Mouse (Mus musculus): ENCODE data around the gene Clip3. TPM values are rescaled to one million over a fixed set of nuclear protein-coding genes. Genes with fewer than 3 reads are reported as not detected.

The Clip3 gene
- polyA plus RNA-seq, 1 experiment from 2014 or later: 60.7 TPM

DNA sequence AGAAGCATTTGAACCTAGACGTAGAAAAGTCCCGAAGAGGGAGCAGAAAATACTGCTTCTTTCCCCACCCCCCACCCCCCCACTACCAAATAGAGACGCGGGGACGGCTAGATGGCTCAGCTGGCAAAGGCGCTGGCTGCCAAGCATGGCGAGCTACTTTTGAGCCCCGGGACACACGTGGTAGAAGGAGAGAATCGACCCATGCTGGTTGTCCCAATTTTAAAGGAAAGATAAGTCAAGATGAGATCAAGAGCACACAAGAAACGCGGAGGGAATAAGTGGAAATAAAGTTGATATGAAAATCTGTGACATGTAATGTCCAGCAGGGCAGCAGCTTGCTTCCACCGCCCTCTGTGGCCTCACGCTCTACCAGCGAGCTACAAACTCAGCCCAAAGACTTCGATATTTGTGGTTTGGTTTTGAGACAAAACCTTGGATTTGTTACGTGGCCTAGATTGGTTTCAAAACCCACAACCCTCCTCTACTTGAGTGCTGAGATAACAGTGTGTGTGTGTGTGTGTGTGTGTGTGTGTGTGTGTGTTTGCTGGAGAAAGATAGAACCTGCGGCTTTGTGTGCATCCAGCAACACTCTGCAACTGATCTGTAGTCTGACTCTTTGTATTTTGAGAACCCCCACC lies 41.2 kb downstream of the Clip3 start:
- no peak for ATAC-seq (ENCODE audit: insufficient number of reproducible peaks, insufficient read depth, low FRiP score, low TSS enrichment, low read depth)
- 64% methylated on average over 18 of the region's 18 CpGs for WGBS
- peak overlapping the region; percentile 37; the same call in 1 of the 2 replicates for H3K4me2 ChIP-seq
- peaks cover 26% of the 10 kb centered on the region for H3K27me3 ChIP-seq
- H3K4me1 ChIP-seq: peaks cover 20% of the 10 kb centered on the region
- H3K9me3 ChIP-seq: no peaks in the 10 kb centered on the region
- H3K9ac ChIP-seq: no peak overlapping the region
- no peaks in the 10 kb centered on the region for H3K36me3 ChIP-seq
- H3K27ac ChIP-seq: no peak overlapping the region
- H3K4me3 ChIP-seq: no peak overlapping the region

DNA sequence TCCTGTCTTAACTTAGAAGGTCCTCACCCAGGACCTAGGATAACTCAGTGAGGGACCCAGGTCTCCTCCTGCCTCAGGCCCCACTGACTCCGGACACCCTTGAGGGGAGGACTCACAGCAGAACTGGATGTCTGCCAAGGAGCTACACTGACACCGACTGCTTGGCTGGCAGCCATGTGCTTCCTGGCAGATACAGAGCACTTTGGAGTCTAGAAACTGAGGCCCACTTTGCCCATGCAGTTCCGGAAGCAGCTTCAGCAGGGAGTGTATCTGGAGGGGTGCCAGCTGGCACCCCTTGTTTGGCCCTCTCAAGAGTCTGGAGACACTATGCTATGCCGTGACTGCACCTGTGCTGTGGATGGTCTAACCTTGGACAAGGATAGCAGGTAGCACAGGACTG lies 41.9 kb downstream of the Clip3 start:
- ATAC-seq (ENCODE audit: insufficient number of reproducible peaks, insufficient read depth, low FRiP score, low TSS enrichment, low read depth): 0 out of 2 replicates have a peak, but pooled peaks have one; percentile 11
- 29% methylated on average over 4 of the region's 4 CpGs for WGBS
- peak overlapping the region; percentile 51; the same call in 1 of the 2 replicates for H3K9ac ChIP-seq

DNA sequence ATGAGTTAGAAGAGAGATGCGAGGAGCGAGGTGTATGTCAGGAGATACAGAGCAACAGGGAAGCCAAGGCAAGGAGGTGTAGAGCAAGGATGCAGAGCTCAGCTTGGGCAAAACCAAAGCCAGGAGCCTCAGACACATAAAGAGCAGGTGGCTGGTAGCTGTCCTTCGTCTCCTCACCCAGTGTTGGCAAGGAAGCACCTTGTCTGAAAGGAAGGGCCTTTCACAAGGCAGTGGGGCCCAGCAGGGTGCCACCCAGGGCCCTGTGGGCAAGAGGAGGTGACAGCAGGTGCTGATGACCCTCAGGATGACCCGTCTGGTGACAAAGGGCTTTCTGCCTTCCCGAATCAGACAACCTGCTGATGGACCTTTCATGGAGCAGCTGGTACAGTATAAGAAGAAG lies 43.0 kb downstream of the Clip3 start:
- Histone ChIP-seq H3K9me3 (no peaks in the 10 kb centered on the region), H3K4me3 (no peak overlapping the region), H3K4me1 (peaks cover 20% of the 10 kb centered on the region), H3K9ac (no peak overlapping the region), H3K4me2 (no peak overlapping the region), H3K27ac (no peak overlapping the region), H3K27me3 (peaks cover 26% of the 10 kb centered on the region), H3K36me3 (no peaks in the 10 kb centered on the region)
- no peak for ATAC-seq (ENCODE audit: insufficient number of reproducible peaks, insufficient read depth, low FRiP score, low TSS enrichment, low read depth)
- WGBS: 69% methylated on average over 5 of the region's 5 CpGs

More for the DNA sequence above, 41.9 kb downstream of the Clip3 start:
- Histone ChIP-seq H3K4me2 (no peak overlapping the region; the same call in 1 of the 2 replicates), H3K4me1 (peaks cover 20% of the 10 kb centered on the region), H3K9me3 (no peaks in the 10 kb centered on the region), H3K27ac (peak overlapping the region; percentile 28; the same call in 1 of the 2 replicates), H3K36me3 (no peaks in the 10 kb centered on the region), H3K27me3 (peaks cover 26% of the 10 kb centered on the region), H3K4me3 (no peak overlapping the region)

DNA sequence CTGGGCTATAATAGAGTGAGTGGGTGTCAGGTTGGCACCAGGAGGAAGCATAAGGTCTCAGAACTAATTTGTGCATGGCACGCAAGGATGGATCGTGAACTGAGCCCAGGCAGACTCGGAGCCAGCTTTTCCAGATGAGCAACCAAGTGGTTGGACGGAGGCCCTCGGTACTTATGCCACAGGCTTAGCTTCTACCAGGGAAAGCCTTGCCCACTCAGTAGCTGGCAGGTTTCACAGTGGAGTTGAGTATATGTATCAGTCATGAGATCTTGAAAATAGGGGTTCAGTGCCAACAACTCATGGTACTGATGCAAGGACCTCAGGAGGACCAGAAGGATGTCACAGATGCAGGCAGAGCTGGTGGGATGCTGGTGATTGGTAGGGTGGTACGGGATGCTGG lies 44.2 kb downstream of the Clip3 start:
- Histone ChIP-seq H3K4me3 (no peak overlapping the region), H3K9me3 (no peaks in the 10 kb centered on the region), H3K27me3 (peaks cover 26% of the 10 kb centered on the region), H3K4me1 (peaks cover 20% of the 10 kb centered on the region), H3K9ac (no peak overlapping the region), H3K36me3 (no peaks in the 10 kb centered on the region), H3K4me2 (no peak overlapping the region), H3K27ac (no peak overlapping the region)
- ATAC-seq (ENCODE audit: insufficient number of reproducible peaks, insufficient read depth, low FRiP score, low TSS enrichment, low read depth): no peak
- WGBS: 79% methylated on average over 6 of the region's 6 CpGs

DNA sequence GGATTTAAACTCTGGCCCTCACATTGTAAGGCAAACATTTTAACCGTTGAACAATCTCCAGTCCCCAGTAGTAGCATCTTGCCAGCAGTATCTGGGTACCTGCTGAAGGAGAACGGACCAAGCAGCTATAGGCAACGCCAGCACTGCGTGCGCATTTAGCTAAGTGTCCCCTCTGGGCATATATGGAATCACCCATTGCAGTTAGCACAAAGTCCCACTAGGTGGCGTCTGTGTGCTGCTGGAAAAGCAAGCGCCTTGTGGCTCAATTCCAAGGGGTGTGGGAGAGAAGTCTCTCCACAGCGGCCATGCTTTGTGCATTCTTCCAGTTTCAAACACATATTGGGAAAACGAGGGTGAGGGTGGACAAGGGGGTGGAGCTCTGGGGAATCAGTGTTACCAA lies 44.9 kb downstream of the Clip3 start:
- H3K4me2 ChIP-seq: no peak overlapping the region; the same call in 1 of the 2 replicates
- no peaks in the 10 kb centered on the region for H3K9me3 ChIP-seq
- no peaks in the 10 kb centered on the region for H3K36me3 ChIP-seq
- 2% methylated on average over 9 of the region's 9 CpGs for WGBS
- peaks cover 20% of the 10 kb centered on the region for H3K4me1 ChIP-seq
- ATAC-seq (ENCODE audit: insufficient number of reproducible peaks, insufficient read depth, low FRiP score, low TSS enrichment, low read depth): no peak
- no peak overlapping the region for H3K4me3 ChIP-seq
- no peak overlapping the region for H3K9ac ChIP-seq
- H3K27ac ChIP-seq: no peak overlapping the region
- peaks cover 26% of the 10 kb centered on the region for H3K27me3 ChIP-seq

DNA sequence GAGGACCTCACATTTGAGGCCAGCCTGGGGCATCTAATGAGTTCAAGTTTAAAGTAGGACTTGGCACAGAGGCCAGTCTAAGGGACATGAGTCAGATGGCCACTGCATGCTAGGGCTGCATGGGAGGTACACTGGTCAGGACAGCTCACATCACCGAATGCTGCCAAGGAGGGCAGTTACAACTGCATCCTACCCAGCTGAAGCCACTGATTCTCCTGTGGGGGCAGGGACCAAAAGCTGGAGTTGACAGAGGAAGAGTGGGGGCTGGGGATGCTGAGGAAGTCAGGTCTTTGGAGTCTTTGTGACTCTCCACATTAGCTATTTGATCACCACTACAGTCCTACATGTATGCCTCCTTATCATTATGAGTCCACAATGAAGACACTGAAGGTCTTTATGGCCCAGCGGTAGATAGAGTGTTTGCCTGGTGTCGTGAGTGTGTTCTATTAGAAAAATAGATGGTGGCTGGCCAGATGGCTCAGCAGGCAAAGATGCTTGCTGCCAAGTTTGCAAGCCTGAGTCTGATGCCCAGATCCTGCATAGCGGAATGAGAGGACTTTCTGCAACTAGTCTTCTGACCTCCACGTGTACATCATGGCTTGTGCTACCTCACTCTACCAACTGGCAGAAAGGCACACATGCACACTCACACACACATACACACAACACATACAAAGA lies 48.0 kb downstream of the Clip3 start:
- no peak for ATAC-seq (ENCODE audit: insufficient number of reproducible peaks, insufficient read depth, low FRiP score, low TSS enrichment, low read depth)
- Histone ChIP-seq H3K9me3 (no peaks in the 10 kb centered on the region), H3K4me3 (no peak overlapping the region), H3K27ac (no peak overlapping the region), H3K36me3 (no peaks in the 10 kb centered on the region), H3K9ac (no peak overlapping the region), H3K27me3 (peaks cover 22% of the 10 kb centered on the region), H3K4me2 (no peak overlapping the region), H3K4me1 (peaks cover 10% of the 10 kb centered on the region; the same call in 1 of the 2 replicates)
- 74% methylated on average over 5 of the region's 5 CpGs for WGBS

DNA sequence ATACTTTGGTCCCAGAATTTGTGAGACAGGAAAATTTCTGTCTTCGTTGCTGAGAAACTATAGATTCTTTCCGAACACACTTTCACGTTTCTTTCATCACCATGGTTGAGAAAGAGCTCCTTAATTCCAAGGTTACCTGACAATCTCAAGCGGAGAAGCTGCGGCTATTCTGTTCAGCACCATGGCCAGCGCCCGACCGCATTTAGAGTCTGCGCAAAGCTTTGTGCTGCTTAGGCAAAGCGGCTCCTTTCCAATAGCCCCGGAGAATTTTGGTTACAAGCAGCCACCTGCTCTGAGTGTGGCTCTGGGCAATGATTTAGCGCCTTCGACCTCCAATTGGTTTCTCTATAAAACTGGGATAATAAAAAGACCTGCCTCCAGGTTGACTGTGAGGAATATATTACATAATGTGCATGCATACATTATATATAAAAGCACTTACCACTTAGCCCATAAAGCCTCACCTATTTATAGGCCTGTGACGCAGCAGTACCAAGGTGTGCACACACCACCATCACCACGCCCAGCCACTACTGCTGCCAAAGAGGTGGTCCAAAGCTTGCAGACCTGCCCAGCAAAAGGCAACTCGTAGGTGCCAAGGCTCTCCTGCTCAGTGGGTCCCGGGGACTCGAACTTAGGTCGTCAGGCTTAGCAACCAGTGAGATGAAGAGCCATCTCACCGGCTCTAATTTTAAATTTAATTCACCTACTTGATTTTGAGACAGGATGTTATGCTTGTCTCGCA lies 55.3 kb downstream of the Clip3 start:
- H3K27ac ChIP-seq: no peak overlapping the region
- H3K4me3 ChIP-seq: no peak overlapping the region
- WGBS: 27% methylated on average over 21 of the region's 21 CpGs
- H3K27me3 ChIP-seq: peaks cover 38% of the 10 kb centered on the region
- H3K9me3 ChIP-seq: no peaks in the 10 kb centered on the region
- H3K36me3 ChIP-seq: no peaks in the 10 kb centered on the region
- ATAC-seq (ENCODE audit: insufficient number of reproducible peaks, insufficient read depth, low FRiP score, low TSS enrichment, low read depth): no peak
- H3K4me2 ChIP-seq: no peak overlapping the region
- no peak overlapping the region for H3K9ac ChIP-seq
- H3K4me1 ChIP-seq: peaks cover 9% of the 10 kb centered on the region

DNA sequence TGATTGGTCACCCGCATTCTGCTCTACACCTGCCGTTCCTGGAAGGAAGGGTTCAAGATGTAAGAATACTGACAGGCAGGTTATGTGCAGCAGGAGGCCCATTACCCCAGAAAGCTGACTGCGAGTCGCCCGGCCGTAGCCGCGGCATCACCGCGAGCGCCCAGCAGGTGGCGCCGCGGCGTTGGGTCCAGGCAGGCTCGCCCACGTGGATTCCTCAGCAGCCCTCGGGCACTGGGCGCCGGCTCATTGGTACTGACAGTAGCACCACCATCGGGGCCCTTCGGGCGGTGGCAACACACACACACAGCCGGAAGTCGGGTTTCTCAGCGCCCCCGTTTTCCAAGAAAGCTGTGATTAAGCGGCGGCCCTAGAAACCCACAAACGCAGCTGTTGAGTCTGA lies 56.3 kb downstream of the Clip3 start:
- Histone ChIP-seq H3K4me1 (peaks cover 9% of the 10 kb centered on the region), H3K36me3 (no peaks in the 10 kb centered on the region), H3K4me3 (0 out of 2 replicates have a peak overlapping the region, but pooled peaks have one; percentile 10), H3K9me3 (no peaks in the 10 kb centered on the region), H3K27ac (no peak overlapping the region), H3K27me3 (peaks cover 38% of the 10 kb centered on the region), H3K9ac (0 out of 2 replicates have a peak overlapping the region, but pooled peaks have one; percentile 6), H3K4me2 (peak overlapping the region; percentile 38)
- WGBS: 1% methylated on average over 30 of the region's 30 CpGs
- peak; percentile 45; the same call in 1 of the 2 replicates for ATAC-seq (ENCODE audit: insufficient number of reproducible peaks, insufficient read depth, low FRiP score, low TSS enrichment, low read depth)

DNA sequence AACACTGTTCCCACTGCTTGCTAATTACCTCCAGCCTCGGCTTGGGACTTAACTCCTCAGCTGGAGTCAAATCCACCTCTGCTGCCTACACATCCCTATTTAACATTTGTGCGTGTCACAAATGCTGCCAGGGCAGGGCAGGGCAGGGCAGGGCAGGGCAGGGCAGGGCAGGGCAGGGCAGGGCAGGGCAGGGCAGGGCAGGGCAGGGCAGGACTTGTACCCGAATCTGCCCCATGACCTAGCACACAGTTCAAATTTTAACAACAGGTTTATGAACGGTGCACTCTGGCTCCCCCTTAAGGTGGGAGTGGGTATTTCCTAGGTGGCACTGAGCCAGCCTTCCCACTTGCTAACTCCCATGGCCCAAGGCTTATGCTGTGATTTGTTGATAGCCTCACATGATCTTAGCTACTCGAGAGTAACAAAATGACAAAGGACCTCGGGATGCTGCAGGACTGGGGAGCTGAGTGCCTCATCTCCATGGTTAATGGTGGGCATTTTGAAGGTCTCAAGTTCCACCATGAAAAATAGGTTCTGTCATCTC lies 61.8 kb downstream of the Clip3 start:
- Histone ChIP-seq H3K4me3 (no peak overlapping the region), H3K27me3 (peaks cover 18% of the 10 kb centered on the region)
- WGBS: 13% methylated on average over 6 of the region's 6 CpGs

DNA sequence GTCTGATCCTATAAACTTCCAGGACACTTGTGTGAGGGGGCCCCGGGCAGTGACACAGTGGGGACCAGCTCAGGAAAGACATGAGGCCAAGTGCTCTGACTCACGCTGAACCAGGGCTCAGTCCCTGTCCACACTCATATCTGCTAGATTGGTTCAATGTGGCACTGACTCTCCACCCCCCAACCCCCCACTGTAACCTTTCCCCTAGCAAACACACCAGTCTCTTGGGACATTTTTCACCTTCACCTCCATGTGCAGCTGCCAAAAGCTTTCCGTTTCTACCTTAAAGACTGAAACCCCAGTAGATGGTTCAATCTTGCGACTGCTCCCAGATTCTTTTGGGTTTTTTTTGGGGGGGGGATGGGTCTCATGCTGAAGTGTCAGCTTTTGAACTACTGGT lies 62.5 kb downstream of the Clip3 start:
- Histone ChIP-seq H3K9me3 (no peaks in the 10 kb centered on the region), H3K27ac (no peak overlapping the region), H3K9ac (no peak overlapping the region), H3K4me2 (no peak overlapping the region), H3K4me3 (no peak overlapping the region), H3K36me3 (peaks cover 22% of the 10 kb centered on the region), H3K27me3 (peaks cover 10% of the 10 kb centered on the region), H3K4me1 (peaks cover 8% of the 10 kb centered on the region; the same call in 1 of the 2 replicates)
- no peak for ATAC-seq (ENCODE audit: insufficient number of reproducible peaks, insufficient read depth, low FRiP score, low TSS enrichment, low read depth)
- WGBS: 67% methylated on average over 4 of the region's 4 CpGs

More for the DNA sequence above, 61.8 kb downstream of the Clip3 start:
- peaks cover 21% of the 10 kb centered on the region for H3K36me3 ChIP-seq
- H3K27ac ChIP-seq: no peak overlapping the region
- H3K4me1 ChIP-seq: 0 out of 2 replicates have a peak, but pooled peaks cover 8% of the 10 kb centered on the region
- ATAC-seq (ENCODE audit: insufficient number of reproducible peaks, insufficient read depth, low FRiP score, low TSS enrichment, low read depth): no peak
- no peak overlapping the region for H3K4me2 ChIP-seq
- H3K9me3 ChIP-seq: no peaks in the 10 kb centered on the region
- H3K9ac ChIP-seq: no peak overlapping the region

Data from embryonic facial prominence, embryonic 13.5 days (tissue).